Mouse (Mus musculus) intestine, embryonic 16.5 days (tissue): ENCODE measurements at regions not wholly inside any gene's neighbourhood (a gene's known extent, or its start where the extent isn't known, plus 50 kb on each side); places are given as distances from the start of the nearest gene placed in this dataset.
A peak's percentile ranks its signal among the peaks of the same experiment; 100 is the strongest.

Source experiments
- ATAC-seq: fragments of 200-750 bp; cut with Nextera tagmentation; 2 replicates; pipeline ENCODE4 v1.8.0; 2017; ENCODE audit warnings: moderate TSS enrichment, moderate library complexity
- H3K27ac ChIP-seq: fragments of 300-500 bp; sonication (generic); 2 replicates; pipeline ENCODE4 v1.5.1; 2014; ENCODE audit warnings: mild to moderate bottlenecking, low read length
- H3K27me3 ChIP-seq: fragments of 300-500 bp; sonication (generic); replicated peaks from 2 replicates; pipeline ENCODE4 v1.6.1; 2014; ENCODE audit warnings: low read length, control low read depth, mixed read lengths; ENCODE audit not compliant: control insufficient read depth, insufficient read depth
- H3K36me3 ChIP-seq: fragments of 300-500 bp; sonication (generic); 2 replicates; pipeline ENCODE4 v1.6.1; 2014; ENCODE audit warnings: low read length, control low read depth; ENCODE audit not compliant: control insufficient read depth, insufficient read depth
- H3K4me1 ChIP-seq: fragments of 300-500 bp; sonication (generic); 2 replicates; pipeline ENCODE4 v1.6.1; 2014; ENCODE audit warnings: low read length, control low read depth, mixed read lengths; ENCODE audit not compliant: control insufficient read depth, insufficient read depth
- H3K4me2 ChIP-seq: fragments of 300-500 bp; sonication (generic); 2 replicates; pipeline ENCODE4 v1.6.1; 2014; ENCODE audit warnings: low read depth, low read length, control low read depth
- H3K4me3 ChIP-seq: fragments of 300-500 bp; sonication (generic); 2 replicates; pipeline ENCODE4 v1.5.1; 2014; ENCODE audit warnings: mild to moderate bottlenecking, low read length
- H3K9ac ChIP-seq: fragments of 300-500 bp; sonication (generic); 2 replicates; pipeline ENCODE4 v1.6.1; 2014; ENCODE audit warnings: low read depth, low read length
- H3K9me3 ChIP-seq: fragments of 300-500 bp; sonication (generic); 2 replicates; pipeline ENCODE4 v1.6.1; 2016; ENCODE audit warnings: low read length, control low read depth; ENCODE audit not compliant: control insufficient read depth
- WGBS: fragments of 180-500 bp; shearing (Covaris S2); extraction: QIAGEN DNeasy Blood & Tissue Kit; methylation state at CpG from one replicate; pipeline ENCODE4 v1.1.7; 2014; 5-methylcytosine and 5-hydroxymethylcytosine counted together

GRCm38 (mm10) chr5:150866198-150866597, 86.2 kb upstream of the Kl start:
- Histone ChIP-seq H3K36me3 (no peaks in the 10 kb centered on the region), H3K4me3 (no peak overlapping the region), H3K4me1 (no peaks in the 10 kb centered on the region; the same call in 1 of the 2 replicates), H3K27me3 (no peaks in the 10 kb centered on the region), H3K9ac (no peak overlapping the region), H3K27ac (no peak overlapping the region), H3K4me2 (no peak overlapping the region), H3K9me3 (peaks cover 3% of the 10 kb centered on the region; the same call in 1 of the 2 replicates)
- 91% methylated on average over 3 of the region's 3 CpGs for WGBS
- no peak for ATAC-seq

- Histone ChIP-seq H3K9ac (no peak overlapping the region), H3K4me2 (no peak overlapping the region), H3K4me1 (no peaks in the 10 kb centered on the region; the same call in 1 of the 2 replicates), H3K36me3 (no peaks in the 10 kb centered on the region), H3K4me3 (no peak overlapping the region), H3K27ac (no peak overlapping the region), H3K9me3 (peaks cover 4% of the 10 kb centered on the region; the same call in 1 of the 2 replicates), H3K27me3 (no peaks in the 10 kb centered on the region)
- ATAC-seq, result peak; percentile 21; the same call in 1 of the 2 replicates
- 36% methylated on average over 4 of the region's 4 CpGs for WGBS
Measured at GRCm38 (mm10) chr5:150869954-150870353, 82.5 kb upstream of the Kl start.

- H3K9ac ChIP-seq, result no peak overlapping the region
- H3K36me3 ChIP-seq, result no peaks in the 10 kb centered on the region
- no peak overlapping the region for H3K4me3 ChIP-seq
- H3K27me3 ChIP-seq, result no peaks in the 10 kb centered on the region
- no peak overlapping the region for H3K27ac ChIP-seq
- no peak for ATAC-seq
- peaks cover 3% of the 10 kb centered on the region; the same call in 1 of the 2 replicates for H3K9me3 ChIP-seq
- 51% methylated on average over 4 of the region's 4 CpGs for WGBS
- peaks cover 2% of the 10 kb centered on the region; the same call in 1 of the 2 replicates for H3K4me1 ChIP-seq
- H3K4me2 ChIP-seq, result no peak overlapping the region
Measured at GRCm38 (mm10) chr5:150878805-150879204, 73.6 kb upstream of the Kl start.

- WGBS, result 52% methylated on average over 2 of the region's 2 CpGs
- H3K4me1 ChIP-seq, result peaks cover 3% of the 10 kb centered on the region; the same call in 1 of the 2 replicates
- H3K4me2 ChIP-seq, result no peak overlapping the region
- no peaks in the 10 kb centered on the region for H3K36me3 ChIP-seq
- H3K4me3 ChIP-seq, result no peak overlapping the region
- H3K27ac ChIP-seq, result no peak overlapping the region
- ATAC-seq, result peak; percentile 72
- no peak overlapping the region for H3K9ac ChIP-seq
- H3K9me3 ChIP-seq, result no peaks in the 10 kb centered on the region
- H3K27me3 ChIP-seq, result no peaks in the 10 kb centered on the region
Measured at GRCm38 (mm10) chr5:150883676-150884075, 68.7 kb upstream of the Kl start.

- H3K27ac ChIP-seq, result no peak overlapping the region
- peaks cover 11% of the 10 kb centered on the region for H3K4me1 ChIP-seq
- H3K36me3 ChIP-seq, result no peaks in the 10 kb centered on the region
- H3K4me2 ChIP-seq, result no peak overlapping the region
- H3K4me3 ChIP-seq, result no peak overlapping the region
- H3K9ac ChIP-seq, result no peak overlapping the region
- no peaks in the 10 kb centered on the region for H3K27me3 ChIP-seq
- peak; percentile 65 for ATAC-seq
- 60% methylated on average over 4 of the region's 4 CpGs for WGBS
- H3K9me3 ChIP-seq, result no peaks in the 10 kb centered on the region
Measured at GRCm38 (mm10) chr5:150890086-150890485, 62.3 kb upstream of the Kl start.

- peaks cover 11% of the 10 kb centered on the region for H3K4me1 ChIP-seq
- ATAC-seq, result no peak
- no peak overlapping the region for H3K27ac ChIP-seq
- H3K36me3 ChIP-seq, result no peaks in the 10 kb centered on the region
- 71% methylated on average over 7 of the region's 7 CpGs for WGBS
- no peak overlapping the region for H3K4me2 ChIP-seq
- H3K4me3 ChIP-seq, result no peak overlapping the region
- H3K9me3 ChIP-seq, result no peaks in the 10 kb centered on the region
- H3K9ac ChIP-seq, result no peak overlapping the region
- H3K27me3 ChIP-seq, result no peaks in the 10 kb centered on the region
Measured at GRCm38 (mm10) chr5:150891262-150891940, 61.0 kb upstream of the Kl start.

GRCm38 (mm10) chr5:150894049-150894738, 58.2 kb upstream of the Kl start:
- Histone ChIP-seq H3K4me2 (no peak overlapping the region), H3K4me3 (no peak overlapping the region), H3K27ac (no peak overlapping the region), H3K9ac (no peak overlapping the region), H3K4me1 (peaks cover 11% of the 10 kb centered on the region), H3K9me3 (no peaks in the 10 kb centered on the region), H3K36me3 (no peaks in the 10 kb centered on the region), H3K27me3 (no peaks in the 10 kb centered on the region)
- ATAC-seq, result no peak
- WGBS, result 30% methylated on average over 3 of the region's 3 CpGs

- no peaks in the 10 kb centered on the region for H3K27me3 ChIP-seq
- no peak overlapping the region for H3K4me2 ChIP-seq
- WGBS, result 65% methylated on average over 4 of the region's 4 CpGs
- H3K9me3 ChIP-seq, result no peaks in the 10 kb centered on the region
- no peak overlapping the region for H3K27ac ChIP-seq
- H3K4me1 ChIP-seq, result peaks cover 11% of the 10 kb centered on the region
- no peak overlapping the region for H3K4me3 ChIP-seq
- no peak overlapping the region for H3K9ac ChIP-seq
- H3K36me3 ChIP-seq, result no peaks in the 10 kb centered on the region
- ATAC-seq, result no peak
Measured at GRCm38 (mm10) chr5:150894739-150895085, 57.7 kb upstream of the Kl start.

GRCm38 (mm10) chr5:150901661-150902060, 50.7 kb upstream of the Kl start:
- Histone ChIP-seq H3K4me3 (no peak overlapping the region), H3K4me1 (no peaks in the 10 kb centered on the region), H3K9ac (no peak overlapping the region), H3K27me3 (no peaks in the 10 kb centered on the region), H3K4me2 (no peak overlapping the region), H3K27ac (no peak overlapping the region), H3K36me3 (no peaks in the 10 kb centered on the region), H3K9me3 (no peaks in the 10 kb centered on the region)
- no peak for ATAC-seq
- WGBS, result 84% methylated on average over 3 of the region's 3 CpGs
